Comparison of ENCODE assay signal across 8 mouse cellular contexts in genomic region chr14:105377770-105378169, GRCm38 (mm10).
A peak's percentile ranks its signal among the peaks of the same experiment; 100 is the strongest.
DNase-seq lines count a peak whose midpoint lies in the region; ATAC-seq lines count a peak whose summit lies in the region.

No protein-coding gene starts in this region.

- ATAC-seq in kidney, embryonic 15.5 days (replicated peaks; ENCODE audit: low FRiP score), result peak; percentile 62
- ATAC-seq in intestine, embryonic 16.5 days, result peak; percentile 77

- no peaks in the 10 kb centered on the region for H3K27me3 ChIP-seq in kidney, embryonic 15.5 days
- no peaks in the 10 kb centered on the region for H3K27me3 ChIP-seq in intestine, embryonic 16.5 days (replicated peaks; ENCODE audit: control insufficient read depth, insufficient read depth, low read length)

- intact Hi-C loops in gastrocnemius, postnatal 14 days (cut with DNase I; ENCODE audit: low total_unique reads), result no loop called here

- peaks cover 15% of the 10 kb centered on the region for H3K4me1 ChIP-seq in kidney, embryonic 15.5 days
- peaks cover 6% of the 10 kb centered on the region; the same call in 1 of the 2 replicates for H3K4me1 ChIP-seq in intestine, embryonic 16.5 days (ENCODE audit: control insufficient read depth, insufficient read depth, low read length)

- no peak overlapping the region for H3K4me2 ChIP-seq in kidney, embryonic 15.5 days
- H3K4me2 ChIP-seq in intestine, embryonic 16.5 days (ENCODE audit: low read depth, low read length), result no peak overlapping the region

- peak overlapping the region; percentile 33; the same call in 1 of the 2 replicates for H3K27ac ChIP-seq in kidney, embryonic 15.5 days
- no peak overlapping the region for H3K27ac ChIP-seq in intestine, embryonic 16.5 days (ENCODE audit: low read length)

- H3K36me3 ChIP-seq in kidney, embryonic 15.5 days, result no peaks in the 10 kb centered on the region
- H3K36me3 ChIP-seq in intestine, embryonic 16.5 days (ENCODE audit: control insufficient read depth, insufficient read depth, low read length), result no peaks in the 10 kb centered on the region

- 24% methylated on average over 5 of the region's 5 CpGs for WGBS in kidney, embryonic 15.5 days
- WGBS in intestine, embryonic 16.5 days, result 32% methylated on average over 5 of the region's 5 CpGs

- H3K9ac ChIP-seq in kidney, embryonic 15.5 days, result no peak overlapping the region
- H3K9ac ChIP-seq in intestine, embryonic 16.5 days (ENCODE audit: low read depth, low read length), result no peak overlapping the region

- H3K4me3 ChIP-seq in kidney, embryonic 15.5 days (replicated peaks), result no peak overlapping the region
- no peak overlapping the region for H3K4me3 ChIP-seq in intestine, embryonic 16.5 days (ENCODE audit: low read length)

- no peak for DNase-seq in kidney, adult 8-10 months
- peak; percentile 39 for DNase-seq in adipocyte (ENCODE audit: low spot score)
- DNase-seq in gastrocnemius, postnatal 14 days, result peak; percentile 31
- no peak for DNase-seq in spleen, postnatal 4 days (ENCODE audit: low spot score in 2 of 2)
- no peak for DNase-seq in cerebellum, adult 11-12 months
- no peak for DNase-seq in cerebellum, postnatal 25 days

- H3K9me3 ChIP-seq in kidney, embryonic 15.5 days (replicated peaks), result no peaks in the 10 kb centered on the region
- no peaks in the 10 kb centered on the region for H3K9me3 ChIP-seq in intestine, embryonic 16.5 days (ENCODE audit: control insufficient read depth, low read length)

Comparison
In these comparisons a context has a peak if more than half of its experiments do, and no peak if none do; other contexts are left out.
1. DNase-seq: peak in adipocyte (single experiment) and gastrocnemius, postnatal 14 days (single experiment); none in kidney, adult 8-10 months (0 of 2), spleen, postnatal 4 days (0 of 2), cerebellum, adult 11-12 months (single experiment) and cerebellum, postnatal 25 days (0 of 2).